Comparison of ENCODE assay signal across 8 mouse cellular contexts in the genomic region with DNA sequence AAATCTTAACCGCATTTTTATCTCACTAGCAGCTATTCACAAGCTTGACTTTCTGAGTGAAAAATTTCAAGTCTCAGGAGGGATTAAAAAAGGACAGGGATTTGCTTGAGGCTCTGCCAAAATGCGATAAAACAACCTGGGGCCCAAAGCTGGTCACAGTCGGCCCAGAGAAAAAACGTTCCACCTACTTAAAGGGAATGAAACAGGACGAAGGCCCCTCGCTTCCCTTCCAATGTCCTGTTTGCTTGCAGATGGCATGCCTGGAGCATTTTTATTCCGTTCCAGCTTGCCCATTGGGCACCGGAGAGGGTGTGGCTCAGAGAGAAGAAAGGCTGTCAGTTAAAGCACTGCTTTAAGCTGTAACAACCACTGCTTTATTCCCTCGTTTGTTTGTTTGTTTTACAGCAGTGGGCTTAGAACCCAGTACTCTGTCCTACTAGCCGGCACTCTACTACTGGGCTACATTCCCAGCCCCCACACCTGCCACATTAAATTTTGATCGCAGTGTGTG.
DNase-seq lines count a peak whose midpoint lies in the region; ATAC-seq and TF ChIP-seq lines count a peak whose summit lies in the region.

No protein-coding gene starts in this region.

- 24% methylated on average over 11 of the region's 11 CpGs for WGBS in liver, embryonic 11.5 days
- 19% methylated on average over 11 of the region's 11 CpGs for WGBS in liver, postnatal 0 days (ENCODE audit: insufficient replicate concordance)
- 2% methylated on average over 11 of the region's 11 CpGs for WGBS in hindbrain, embryonic 16.5 days
- 8% methylated on average over 11 of the region's 11 CpGs for WGBS in limb, embryonic 14.5 days
- 17% methylated on average over 11 of the region's 11 CpGs for WGBS in stomach, embryonic 15.5 days

- TF ChIP-seq CTCF in liver, postnatal 0 days (IDR thresholded peaks at IDR 0.05; ENCODE audit: low read depth) = no peak
- no peak for TF ChIP-seq CTCF in embryonic fibroblast, embryonic 13.5 days (IDR thresholded peaks at IDR 0.05; ENCODE audit: borderline replicate concordance, insufficient read depth, low read length)

- no peak for ATAC-seq in liver, embryonic 11.5 days (replicated peaks; ENCODE audit: low FRiP score)
- ATAC-seq in liver, postnatal 0 days = no peak
- peak; percentile 86 for ATAC-seq in hindbrain, embryonic 16.5 days
- no peak for ATAC-seq in limb, embryonic 14.5 days (ENCODE audit: low FRiP score, low read depth)
- no peak for ATAC-seq in stomach, embryonic 15.5 days (ENCODE audit: insufficient read depth, low FRiP score, low read depth)

- no peak overlapping the region for H3K4me3 ChIP-seq in liver, embryonic 11.5 days (ENCODE audit: low read depth, low read length)
- H3K4me3 ChIP-seq in liver, postnatal 0 days (ENCODE audit: low read depth, low read length) = no peak overlapping the region
- no peak overlapping the region for H3K4me3 ChIP-seq in embryonic fibroblast, embryonic 13.5 days (ENCODE audit: insufficient read depth, low read length)
- peak overlapping the region; percentile 35 for H3K4me3 ChIP-seq in hindbrain, embryonic 16.5 days (ENCODE audit: low read length)
- peak overlapping the region; percentile 4 for H3K4me3 ChIP-seq in limb, embryonic 14.5 days (replicated peaks; ENCODE audit: low read length)
- H3K4me3 ChIP-seq in stomach, embryonic 15.5 days (replicated peaks) = no peak overlapping the region

- no peaks in the 10 kb centered on the region for H3K36me3 ChIP-seq in liver, embryonic 11.5 days (ENCODE audit: control insufficient read depth, insufficient read depth, low read length)
- no peaks in the 10 kb centered on the region for H3K36me3 ChIP-seq in liver, postnatal 0 days (replicated peaks; ENCODE audit: insufficient read depth, low read length)
- no peaks in the 10 kb centered on the region for H3K36me3 ChIP-seq in hindbrain, embryonic 16.5 days (ENCODE audit: control insufficient read depth, insufficient read depth, low read length)
- no peaks in the 10 kb centered on the region for H3K36me3 ChIP-seq in limb, embryonic 14.5 days (ENCODE audit: control insufficient read depth, insufficient read depth, low read length)
- H3K36me3 ChIP-seq in stomach, embryonic 15.5 days = no peaks in the 10 kb centered on the region

- no peak for TF ChIP-seq POLR2A in embryonic fibroblast, embryonic 13.5 days (IDR thresholded peaks at IDR 0.05; ENCODE audit: low read depth, low read length)
- no peak for TF ChIP-seq POLR2A in limb, embryonic 14.5 days (IDR thresholded peaks at IDR 0.05; ENCODE audit: borderline replicate concordance, extremely low read depth, insufficient read depth, insufficient read length)

- H3K27ac ChIP-seq in liver, embryonic 11.5 days (ENCODE audit: low read depth, low read length) = no peak overlapping the region
- H3K27ac ChIP-seq in liver, postnatal 0 days (ENCODE audit: low read depth) = no peak overlapping the region
- peak overlapping the region; percentile 8; the same call in 1 of the 2 replicates for H3K27ac ChIP-seq in embryonic fibroblast, embryonic 13.5 days (ENCODE audit: insufficient read depth, low read length)
- peak overlapping the region; percentile 60 for H3K27ac ChIP-seq in hindbrain, embryonic 16.5 days (ENCODE audit: low read depth, low read length)
- no peak overlapping the region for H3K27ac ChIP-seq in limb, embryonic 14.5 days (replicated peaks; ENCODE audit: low read depth, low read length)
- H3K27ac ChIP-seq in stomach, embryonic 15.5 days = no peak overlapping the region

- H3K9ac ChIP-seq in liver, embryonic 11.5 days (ENCODE audit: low read depth, low read length) = no peak overlapping the region
- no peak overlapping the region for H3K9ac ChIP-seq in liver, postnatal 0 days (replicated peaks)
- H3K9ac ChIP-seq in hindbrain, embryonic 16.5 days (ENCODE audit: low read depth, low read length) = peak overlapping the region; percentile 57
- H3K9ac ChIP-seq in limb, embryonic 14.5 days (ENCODE audit: low read depth, low read length, severe bottlenecking) = no peak overlapping the region
- H3K9ac ChIP-seq in stomach, embryonic 15.5 days = no peak overlapping the region

- DNase-seq in liver, embryonic 11.5 days (ENCODE audit: low spot score) = no peak
- DNase-seq in liver, postnatal 0 days = no peak
- no peak for DNase-seq in limb, embryonic 14.5 days (ENCODE audit: low spot score)
- no peak for DNase-seq in spleen, postnatal 14 days (ENCODE audit: low spot score in 2 of 2)
- no peak for DNase-seq in urinary bladder, postnatal 36 days (ENCODE audit: low spot score in 2 of 2)

- peak overlapping the region; percentile 39 for H3K4me2 ChIP-seq in liver, embryonic 11.5 days
- no peak overlapping the region for H3K4me2 ChIP-seq in liver, postnatal 0 days (ENCODE audit: low read depth, low read length)
- peak overlapping the region; percentile 64 for H3K4me2 ChIP-seq in hindbrain, embryonic 16.5 days (ENCODE audit: low read length)
- H3K4me2 ChIP-seq in limb, embryonic 14.5 days (replicated peaks; ENCODE audit: low read depth, low read length, severe bottlenecking) = peak overlapping the region; percentile 36
- H3K4me2 ChIP-seq in stomach, embryonic 15.5 days = peak overlapping the region; percentile 37

- H3K4me1 ChIP-seq in liver, embryonic 11.5 days (replicated peaks; ENCODE audit: control insufficient read depth, insufficient read depth, low read length) = no peaks in the 10 kb centered on the region
- H3K4me1 ChIP-seq in liver, postnatal 0 days (ENCODE audit: insufficient read depth) = no peaks in the 10 kb centered on the region
- H3K4me1 ChIP-seq in embryonic fibroblast, embryonic 13.5 days (ENCODE audit: control insufficient read depth, insufficient read depth, low read length) = peaks cover 17% of the 10 kb centered on the region
- H3K4me1 ChIP-seq in hindbrain, embryonic 16.5 days (ENCODE audit: control insufficient read depth, insufficient read depth, low read depth, low read length) = peaks cover 6% of the 10 kb centered on the region
- H3K4me1 ChIP-seq in limb, embryonic 14.5 days (ENCODE audit: control insufficient read depth, insufficient read depth, low read length) = peaks cover 4% of the 10 kb centered on the region; the same call in 1 of the 2 replicates
- peaks cover 2% of the 10 kb centered on the region; the same call in 1 of the 2 replicates for H3K4me1 ChIP-seq in stomach, embryonic 15.5 days

- no peak for TF ChIP-seq EP300 in liver, postnatal 0 days (IDR thresholded peaks at IDR 0.05; ENCODE audit: low read depth)

- H3K9me3 ChIP-seq in liver, embryonic 11.5 days (ENCODE audit: control insufficient read depth, low read length) = no peaks in the 10 kb centered on the region
- no peaks in the 10 kb centered on the region for H3K9me3 ChIP-seq in liver, postnatal 0 days (ENCODE audit: low read length)
- no peaks in the 10 kb centered on the region for H3K9me3 ChIP-seq in hindbrain, embryonic 16.5 days (ENCODE audit: control insufficient read depth, low read length)
- H3K9me3 ChIP-seq in limb, embryonic 14.5 days (ENCODE audit: control insufficient read depth, low read length) = no peaks in the 10 kb centered on the region
- H3K9me3 ChIP-seq in stomach, embryonic 15.5 days = no peaks in the 10 kb centered on the region

- H3K27me3 ChIP-seq in liver, embryonic 11.5 days (replicated peaks; ENCODE audit: control insufficient read depth, insufficient read depth, low read length) = no peaks in the 10 kb centered on the region
- H3K27me3 ChIP-seq in liver, postnatal 0 days (ENCODE audit: insufficient read depth, low read length) = no peaks in the 10 kb centered on the region
- H3K27me3 ChIP-seq in hindbrain, embryonic 16.5 days (replicated peaks; ENCODE audit: control insufficient read depth, insufficient read depth, low read length) = no peaks in the 10 kb centered on the region
- no peaks in the 10 kb centered on the region for H3K27me3 ChIP-seq in limb, embryonic 14.5 days (ENCODE audit: control insufficient read depth, insufficient read depth, low read length)
- H3K27me3 ChIP-seq in stomach, embryonic 15.5 days (replicated peaks) = no peaks in the 10 kb centered on the region

Comparison
In these comparisons a context has a peak if more than half of its experiments do, and no peak if none do; other contexts are left out.
1. H3K27ac ChIP-seq: peak in embryonic fibroblast, embryonic 13.5 days (single experiment) and hindbrain, embryonic 16.5 days (single experiment); none in liver, embryonic 11.5 days (single experiment), liver, postnatal 0 days (single experiment), limb, embryonic 14.5 days (single experiment) and stomach, embryonic 15.5 days (single experiment).
2. H3K4me3 ChIP-seq: peak in hindbrain, embryonic 16.5 days (single experiment) and limb, embryonic 14.5 days (single experiment); none in liver, embryonic 11.5 days (single experiment), liver, postnatal 0 days (single experiment), embryonic fibroblast, embryonic 13.5 days (single experiment) and stomach, embryonic 15.5 days (single experiment).